Mouse (Mus musculus): ENCODE results near the gene Tpcn2. TPM values are rescaled to one million over a fixed set of nuclear protein-coding genes. Genes with fewer than 3 reads are reported as not detected.

Gene Tpcn2
- total RNA-seq (2021), result 1 to 10 TPM; 7.0 to 9.8 TPM

GRCm38 (mm10) chr7:145283487-145284187 lies at the start of gene Tpcn2:
Gene Tpcn2, minus strand, starts transcription at chr7:145284011.
- peak; percentile 95 for DNase-seq

DNA sequence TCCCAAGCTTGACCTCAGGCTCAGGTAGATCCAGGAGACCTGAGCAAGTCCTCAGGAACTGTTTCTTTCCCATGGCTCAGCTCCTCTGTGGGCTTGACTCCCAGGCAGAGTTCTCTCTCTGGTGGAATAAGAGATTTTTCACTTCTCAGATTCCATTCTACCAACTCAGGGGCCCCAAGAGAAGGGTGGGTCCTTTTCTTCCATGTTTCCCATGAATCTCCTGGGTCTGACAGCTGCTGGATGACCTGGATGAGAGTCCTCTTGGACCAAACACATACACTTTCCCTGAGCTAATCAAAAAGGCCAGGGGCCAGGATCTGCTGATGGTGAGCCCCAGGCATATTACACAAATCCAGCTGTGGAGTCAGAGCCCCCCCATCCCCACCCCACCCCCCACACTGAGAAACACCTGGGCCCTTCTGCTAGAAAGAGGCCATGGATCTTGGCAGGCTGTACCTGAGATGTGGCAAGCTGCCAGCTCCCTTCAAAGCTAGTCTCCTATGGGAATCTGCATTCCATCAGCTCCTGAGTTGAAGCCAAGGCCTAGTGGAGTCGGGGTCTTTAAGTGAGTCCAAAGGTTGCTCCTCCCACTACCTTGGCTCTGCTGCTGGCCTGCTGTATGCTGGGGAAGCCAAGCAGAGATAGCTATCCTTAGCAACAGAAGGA lies 48.7 kb upstream of the Tpcn2 start:
- DNase-seq, result peak; percentile 36

- no peak for DNase-seq
Observed at GRCm38 (mm10) chr7:145330641-145331040, 46.8 kb upstream of the Tpcn2 start.

DNA sequence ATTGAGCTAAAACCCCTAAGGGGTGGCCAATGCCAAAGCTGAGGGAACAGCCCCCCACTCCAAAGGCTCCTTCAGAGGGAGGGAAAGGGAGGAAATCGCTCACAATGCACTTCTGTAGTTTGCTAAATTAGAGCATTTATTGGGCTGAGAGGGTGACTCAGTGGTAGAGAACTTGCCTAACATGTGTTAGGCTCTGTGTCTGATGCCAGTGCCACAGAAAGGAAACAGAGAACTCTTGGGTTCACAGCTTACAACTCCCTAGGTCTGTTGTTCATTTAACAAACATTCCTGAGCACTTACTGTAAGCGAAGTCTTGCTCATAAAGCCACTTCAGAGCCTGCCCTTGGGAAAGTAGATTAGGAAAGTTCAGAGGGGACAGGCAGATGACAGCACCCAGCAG lies 46.2 kb upstream of the Tpcn2 start:
- DNase-seq, result no peak

- DNase-seq, result no peak
Observed at GRCm38 (mm10) chr7:145325697-145326096, 41.9 kb upstream of the Tpcn2 start.

DNA sequence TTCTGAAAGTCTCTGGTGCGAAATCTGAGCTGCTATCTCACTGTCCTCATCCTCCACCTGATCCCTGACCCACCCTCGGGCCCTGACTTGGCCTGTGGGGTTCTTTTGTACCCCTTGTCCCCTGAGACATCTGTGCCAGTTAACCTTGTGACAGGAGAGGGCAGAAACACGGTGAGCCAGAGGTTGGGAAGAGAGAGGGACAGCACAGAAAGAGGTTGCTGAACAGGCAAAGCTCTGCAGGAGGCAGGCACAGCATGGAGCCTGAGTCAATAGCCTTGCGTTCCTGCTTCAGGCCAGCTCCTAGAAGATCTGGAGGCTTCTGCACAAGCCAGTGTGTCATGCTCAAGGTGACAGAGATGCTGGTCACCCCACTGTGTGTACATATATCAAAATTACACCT lies 39.8 kb upstream of the Tpcn2 start:
- no peak for DNase-seq

- no peak for DNase-seq
Observed at GRCm38 (mm10) chr7:145319481-145319880, 35.7 kb upstream of the Tpcn2 start.

DNA sequence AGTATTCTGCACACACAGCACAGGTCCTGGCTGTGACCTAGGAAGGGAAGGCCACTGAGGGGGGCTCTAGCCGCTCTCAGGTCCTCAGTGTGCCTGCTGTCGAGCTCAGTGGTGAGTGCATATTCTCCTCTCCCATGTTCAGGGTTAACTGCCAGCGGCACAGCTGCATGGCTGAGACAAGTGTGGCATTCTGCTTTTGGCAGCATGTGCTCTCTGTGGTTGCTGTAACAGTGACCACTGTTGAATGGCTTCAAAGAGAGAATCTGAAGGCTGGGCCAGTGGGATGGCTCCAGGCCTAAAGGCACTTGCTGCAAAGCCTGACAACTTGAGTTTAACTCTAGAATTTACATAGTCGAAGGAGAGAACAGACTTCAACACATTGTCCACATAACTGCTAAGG lies 33.7 kb upstream of the Tpcn2 start:
- no peak for DNase-seq

DNA sequence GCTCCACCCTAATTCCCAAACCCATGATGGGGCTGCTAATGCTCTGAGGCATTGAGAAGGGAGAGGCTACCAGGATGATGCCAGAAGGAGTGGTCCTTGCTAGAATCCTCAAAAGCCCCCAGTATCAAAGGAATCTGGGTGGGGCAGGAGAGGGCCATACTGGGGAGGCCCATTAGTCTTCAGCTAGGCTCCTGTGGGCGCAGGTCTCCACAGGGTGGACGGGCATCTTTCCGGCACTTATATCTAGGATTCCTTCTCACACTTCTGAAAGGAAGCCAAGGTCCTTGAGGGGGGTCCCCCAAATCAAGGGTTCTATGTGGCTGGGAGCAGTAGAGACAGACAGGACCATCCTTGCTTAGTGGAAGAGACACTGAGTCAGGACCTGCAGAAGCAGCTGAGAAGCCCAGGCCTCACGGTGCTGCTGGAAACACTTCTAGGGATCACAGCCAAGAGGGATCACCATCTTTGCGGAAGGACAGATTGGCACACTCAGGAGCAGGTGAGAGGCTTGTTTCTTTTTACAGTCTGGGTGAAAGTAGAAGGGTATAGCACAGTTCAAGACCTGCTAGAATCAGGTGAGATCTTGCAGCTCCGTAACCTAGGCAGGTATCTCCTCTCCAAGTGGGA lies 31.1 kb upstream of the Tpcn2 start, which contains the start of gene Mrgprd:
Gene Mrgprd, plus strand, starts transcription at position 51 of the 627 bp plus-strand sequence.
- no peak for DNase-seq

GRCm38 (mm10) chr7:145312137-145312536 lies 28.3 kb upstream of the Tpcn2 start:
- no peak for DNase-seq

DNA sequence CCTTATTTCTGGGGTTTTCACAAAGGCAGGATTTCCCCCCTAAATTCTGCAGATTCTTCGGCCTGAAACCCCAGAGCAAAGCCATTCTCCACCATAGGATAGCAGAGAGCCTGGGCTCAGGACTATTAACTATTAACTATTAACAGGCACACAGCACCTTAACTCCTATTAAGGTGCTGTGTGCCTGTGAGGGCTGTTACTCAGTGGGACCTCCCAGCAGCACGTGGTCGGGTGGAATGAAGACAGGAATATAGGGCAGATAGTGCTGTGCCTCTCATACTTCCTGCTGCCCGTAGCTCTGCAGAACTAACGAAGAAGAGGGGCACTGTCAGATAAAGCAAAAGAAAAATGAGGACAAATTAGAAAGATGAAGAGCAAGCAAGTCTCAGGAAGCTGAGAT lies 26.7 kb upstream of the Tpcn2 start:
- no peak for DNase-seq

- no peak for DNase-seq
Observed at GRCm38 (mm10) chr7:145309877-145310276, 26.1 kb upstream of the Tpcn2 start.

DNA sequence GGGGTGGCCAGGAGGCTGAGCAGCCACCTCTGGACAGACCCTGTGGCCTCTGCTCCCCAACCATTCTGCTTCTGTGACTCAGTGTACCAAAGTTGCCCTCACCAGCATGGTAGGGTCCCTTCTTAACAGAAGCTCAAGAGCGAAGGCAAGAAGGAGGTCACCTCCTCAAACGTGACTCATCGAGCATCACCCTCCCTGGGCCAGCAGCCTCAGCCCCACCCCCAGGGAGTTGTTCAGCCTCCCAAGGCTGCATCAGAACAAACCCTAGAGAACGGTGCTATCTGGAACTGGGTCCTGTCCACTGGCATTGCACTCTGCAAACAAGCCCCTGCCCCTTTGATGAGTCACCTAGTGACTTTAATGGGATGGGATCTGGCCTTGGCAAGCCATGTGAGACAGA lies 25.1 kb upstream of the Tpcn2 start:
- DNase-seq, result no peak

- DNase-seq, result peak; percentile 18
Observed at GRCm38 (mm10) chr7:145308061-145308675, 24.4 kb upstream of the Tpcn2 start.

DNA sequence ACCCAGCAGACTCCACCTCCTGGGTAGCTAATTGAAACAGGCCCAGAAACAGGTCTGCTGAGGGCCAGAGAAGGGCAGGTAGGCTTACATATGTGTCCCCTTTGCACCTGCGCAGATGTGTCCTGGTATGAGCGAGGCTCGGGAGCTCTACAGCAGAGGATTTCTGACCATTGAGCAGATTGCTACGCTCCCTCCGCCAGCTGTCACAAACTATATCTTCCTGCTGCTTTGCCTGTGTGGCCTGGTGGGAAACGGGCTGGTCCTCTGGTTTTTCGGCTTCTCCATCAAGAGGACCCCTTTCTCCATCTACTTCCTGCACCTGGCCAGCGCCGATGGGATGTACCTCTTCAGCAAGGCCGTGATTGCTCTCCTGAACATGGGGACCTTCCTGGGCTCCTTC lies 23.8 kb upstream of the Tpcn2 start:
- DNase-seq, result no peak

GRCm38 (mm10) chr7:145304153-145304552 lies 20.3 kb upstream of the Tpcn2 start:
- DNase-seq, result no peak

GRCm38 (mm10) chr7:145302488-145303285 lies 18.9 kb upstream of the Tpcn2 start:
- DNase-seq, result peak; percentile 76

DNA sequence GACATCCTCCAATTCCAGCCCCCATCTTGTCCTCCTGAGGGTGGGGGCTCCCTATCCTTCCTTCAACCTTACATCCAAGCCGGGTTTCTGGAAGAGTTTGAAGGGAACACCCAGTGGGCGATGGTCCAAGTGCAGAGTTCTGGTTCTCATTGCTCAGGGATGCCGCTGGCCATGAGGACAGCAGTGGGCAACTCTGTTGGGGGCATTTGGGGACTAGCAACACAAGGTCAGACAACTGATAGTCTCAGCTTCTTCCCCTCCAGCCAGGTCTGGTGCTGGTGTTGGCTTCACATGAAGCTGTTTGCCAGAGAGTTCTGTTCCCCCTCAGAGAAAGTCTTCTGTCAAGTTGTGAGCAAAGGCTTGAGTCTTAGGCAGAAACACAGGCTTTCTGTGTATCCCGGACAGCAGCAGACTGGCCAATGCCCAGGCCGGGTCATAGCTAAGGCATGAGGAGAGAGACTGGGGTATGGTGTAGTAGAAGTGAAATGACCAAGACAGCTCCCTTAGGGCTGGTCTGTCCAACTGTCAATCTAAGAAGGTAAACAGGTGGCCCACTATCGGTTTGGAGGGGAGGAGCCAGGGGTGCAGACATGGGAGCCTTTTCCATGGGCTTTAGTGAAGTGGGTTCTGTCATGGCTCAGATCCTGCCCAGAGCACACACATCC lies 17.7 kb upstream of the Tpcn2 start:
- peak; percentile 57 for DNase-seq

DNA sequence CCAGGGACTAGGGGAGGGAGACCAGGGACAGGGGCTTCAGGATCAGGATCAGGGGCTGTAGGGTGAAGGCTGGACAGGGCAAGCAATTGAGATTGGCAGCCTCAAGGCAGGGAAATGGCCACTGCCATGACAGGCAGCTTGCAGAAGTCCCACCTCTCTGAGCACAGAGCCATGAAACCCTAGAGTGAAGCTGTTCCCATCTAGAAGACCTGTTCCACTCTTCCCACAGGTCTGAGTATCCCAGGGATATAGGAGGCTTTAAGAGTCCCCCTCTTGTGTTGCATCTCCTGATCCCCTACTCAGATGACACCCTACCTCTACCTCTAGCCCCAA lies 17.2 kb upstream of the Tpcn2 start:
- no peak for DNase-seq

DNA sequence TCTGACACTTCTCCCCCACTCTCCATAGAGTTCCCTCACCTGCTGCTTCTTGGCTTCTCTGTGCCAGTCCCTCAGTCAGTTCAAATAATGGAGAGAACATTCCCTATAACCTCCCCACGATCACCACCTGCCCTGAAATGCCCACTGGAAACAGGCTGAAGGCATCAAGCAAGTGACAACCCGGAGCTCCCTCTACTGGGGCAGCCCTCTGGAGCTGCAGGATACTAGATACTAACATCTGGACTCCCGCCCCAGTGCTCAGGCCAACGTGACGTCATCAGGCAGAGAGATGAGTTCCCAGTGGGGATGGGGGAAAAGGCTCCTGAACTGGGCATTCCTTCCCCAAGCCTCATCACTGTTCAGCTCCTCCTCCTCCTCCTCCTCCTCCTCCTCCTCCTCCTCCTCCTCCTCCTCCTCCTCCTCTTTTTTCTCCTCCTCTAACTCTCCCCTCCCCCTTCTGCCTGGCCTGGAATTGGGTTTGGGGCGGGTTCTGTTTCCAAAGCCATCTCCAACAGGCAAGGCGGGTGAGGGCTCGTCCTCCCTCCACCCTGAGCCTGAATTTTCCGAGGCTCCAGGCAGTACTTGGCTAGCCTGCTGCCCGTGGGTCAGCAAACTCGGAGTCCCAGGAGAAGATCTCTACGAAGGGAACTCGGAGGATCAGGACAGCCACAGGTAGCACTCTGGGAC lies 16.7 kb upstream of the Tpcn2 start, which contains the start of gene Mrgprf:
Gene Mrgprf, plus strand, starts transcription at position 508 of the 687 bp plus-strand sequence.
- DNase-seq, result peak; percentile 71
